Mouse (Mus musculus) thymus, postnatal 25 days (tissue): ENCODE data around the gene Atp6v0d1.
"Not testable (repeated sequence)": the region's sequence is repeated elsewhere in the genome, so short reads cannot be mapped to it uniquely, and the experiment has no call there.

Source experiments
- DNase-seq: peaks from one replicate; pipeline ENCODE4 v3.0.0; 2022

Gene Atp6v0d1

DNA sequence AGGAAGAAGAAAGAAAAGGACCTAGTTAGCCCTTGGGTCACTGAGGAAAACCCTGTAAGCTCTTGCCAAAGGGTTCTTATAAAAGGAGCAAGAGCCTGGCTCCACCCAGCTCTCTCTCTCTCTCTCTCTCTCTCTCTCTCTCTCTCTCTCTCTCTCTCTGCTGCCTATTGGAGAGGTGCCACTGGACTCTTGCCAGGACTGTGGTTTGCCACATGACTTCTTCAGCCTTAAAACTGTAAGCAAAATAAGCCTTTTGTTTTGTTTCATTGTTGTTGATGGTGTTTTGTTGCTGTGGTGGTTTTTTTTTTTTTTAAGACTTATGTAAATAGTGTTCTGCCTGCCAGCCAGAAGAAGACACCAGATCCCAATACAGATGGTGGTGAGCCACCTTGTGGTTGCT, 7.6 kb upstream of the Atp6v0d1 start:
- no peak for DNase-seq

DNA sequence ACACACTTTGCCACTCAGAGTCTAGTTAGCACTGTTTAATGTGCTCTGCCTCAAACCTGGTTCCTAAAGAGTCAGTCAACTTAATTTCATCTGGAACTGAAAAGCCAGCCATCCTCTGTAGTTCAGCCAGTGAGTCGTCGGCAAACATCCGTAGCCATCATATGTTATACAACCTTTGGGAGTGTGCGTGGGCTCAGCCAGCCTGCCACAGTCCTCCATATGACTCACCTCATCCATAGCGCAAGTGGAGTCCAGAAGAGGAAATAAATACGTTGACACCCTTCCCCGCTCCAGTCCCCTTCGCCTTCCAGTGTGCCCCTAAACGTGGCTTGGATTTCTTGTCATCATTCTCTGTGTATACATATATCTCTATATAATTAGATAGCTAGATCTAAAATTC, 6.0 kb upstream of the Atp6v0d1 start:
- no peak for DNase-seq

DNA sequence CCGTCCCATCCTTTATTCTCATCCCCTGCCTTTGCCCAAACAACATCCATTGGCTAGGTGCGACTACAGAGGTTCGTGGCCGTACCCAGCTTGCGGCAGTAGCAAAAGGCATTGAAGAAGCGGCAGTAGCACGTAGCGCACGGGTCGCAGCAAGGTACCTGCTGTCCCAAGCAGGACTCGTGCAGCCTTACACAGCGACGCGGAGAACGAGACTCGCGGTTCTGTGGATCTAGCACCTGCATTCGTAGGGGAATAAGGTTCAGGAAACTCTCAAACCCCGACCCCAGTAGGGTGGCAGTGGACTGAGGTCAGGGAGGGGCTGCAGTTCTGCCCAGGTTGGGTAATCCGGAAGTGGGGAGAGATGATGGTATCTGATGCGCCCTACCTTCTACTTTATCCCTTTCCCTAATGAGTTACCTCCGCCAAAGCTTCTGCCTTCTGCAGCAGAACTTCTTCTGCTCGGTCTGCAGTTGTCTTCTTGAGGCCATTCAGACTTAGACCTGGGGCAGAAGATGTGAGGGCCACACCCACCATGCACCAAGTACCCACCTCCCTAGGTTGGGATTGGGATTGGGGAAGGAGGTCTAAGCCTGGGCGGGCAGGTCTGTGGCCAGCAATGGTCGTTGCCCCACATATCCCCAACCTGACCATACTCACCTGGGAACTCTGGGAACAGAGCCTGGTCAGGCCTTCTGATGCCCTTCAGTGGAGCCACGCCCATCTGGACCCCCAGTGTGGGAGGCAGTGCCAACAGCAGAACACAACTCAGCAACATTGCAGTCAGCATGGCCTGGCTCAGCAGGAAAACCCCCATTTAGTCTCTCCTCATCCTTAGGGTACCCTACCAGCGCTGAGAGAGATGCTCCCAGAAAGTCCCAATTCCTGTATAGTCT, 1.1 kb upstream of the Atp6v0d1 start:
- DNase-seq: peak; percentile 57

DNA sequence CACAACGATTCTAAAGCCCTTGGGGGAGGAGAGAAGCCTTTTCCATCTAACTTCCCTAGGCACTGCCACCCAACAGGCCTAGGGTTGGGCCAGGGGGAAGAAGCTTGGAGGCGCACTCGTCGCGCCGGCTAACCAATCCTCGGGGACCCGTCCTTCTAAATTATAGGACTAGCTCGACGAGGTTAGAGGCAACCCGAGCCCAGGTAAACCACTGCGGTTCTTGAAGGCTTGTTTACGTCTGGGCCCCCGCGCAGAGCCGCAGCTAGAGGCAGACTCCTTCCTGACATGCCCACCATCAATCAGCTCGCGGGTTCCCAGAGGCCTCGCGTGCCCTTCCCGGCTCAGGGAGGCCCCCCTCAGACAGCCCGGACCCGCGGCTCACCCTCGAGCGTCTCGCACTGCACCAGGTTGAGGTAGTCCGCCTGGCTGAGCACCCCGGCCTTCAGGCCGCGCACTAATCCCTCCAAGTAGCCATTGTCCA, 406 bp downstream of the Atp6v0d1 start:
- DNase-seq: no peak

DNA sequence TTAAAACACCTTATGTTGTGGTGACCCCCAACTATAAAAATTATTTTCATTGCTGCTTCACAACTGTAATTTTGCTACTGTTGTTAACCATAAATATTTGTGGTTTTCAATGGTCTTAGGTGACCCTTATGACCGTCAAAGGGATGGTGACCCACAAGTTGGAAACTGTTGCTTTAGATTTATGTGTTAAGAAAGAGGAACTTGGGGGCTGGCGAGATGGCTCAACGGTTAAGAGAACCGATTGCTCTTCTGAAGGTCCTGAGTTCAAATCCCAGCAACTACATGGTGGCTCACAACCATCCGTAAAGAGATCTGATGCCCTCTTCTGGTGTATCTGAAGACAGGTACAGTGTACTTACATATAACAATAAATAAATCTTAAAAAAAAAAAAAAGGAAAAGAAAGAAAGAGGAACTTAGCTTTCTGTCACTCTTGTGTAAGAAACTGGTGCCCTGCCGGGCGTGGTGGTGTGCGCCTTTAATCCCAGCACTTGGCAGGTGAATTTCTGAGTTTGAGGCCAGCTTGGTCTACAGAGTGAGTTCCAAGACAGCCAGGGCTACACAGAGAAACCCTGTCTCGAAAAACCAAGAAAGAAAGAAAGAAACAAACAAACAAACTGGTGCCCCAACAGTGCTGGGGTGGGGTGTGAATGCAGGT, 1.1 kb downstream of the Atp6v0d1 start:
- not testable (repeated sequence) for DNase-seq

DNA sequence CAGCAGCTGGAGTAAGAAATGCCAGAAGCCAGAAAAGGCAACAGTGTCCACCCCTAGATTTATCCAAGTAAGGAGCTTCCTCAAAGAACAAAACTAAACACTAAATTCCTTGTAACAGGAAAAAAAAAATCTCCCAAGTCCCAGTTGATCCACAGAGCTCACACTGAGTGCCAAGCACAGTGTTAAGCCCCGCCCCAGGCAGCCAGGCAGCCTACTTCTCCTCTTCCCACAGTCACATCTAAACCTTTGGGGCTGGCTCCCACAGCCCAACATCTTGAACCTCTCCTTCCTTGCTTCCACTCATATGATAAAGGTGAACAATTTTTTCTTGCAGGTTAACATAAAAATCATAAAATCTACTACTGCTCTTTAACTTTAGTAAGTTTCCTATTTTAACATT, 2.0 kb downstream of the Atp6v0d1 start:
- DNase-seq: no peak

DNA sequence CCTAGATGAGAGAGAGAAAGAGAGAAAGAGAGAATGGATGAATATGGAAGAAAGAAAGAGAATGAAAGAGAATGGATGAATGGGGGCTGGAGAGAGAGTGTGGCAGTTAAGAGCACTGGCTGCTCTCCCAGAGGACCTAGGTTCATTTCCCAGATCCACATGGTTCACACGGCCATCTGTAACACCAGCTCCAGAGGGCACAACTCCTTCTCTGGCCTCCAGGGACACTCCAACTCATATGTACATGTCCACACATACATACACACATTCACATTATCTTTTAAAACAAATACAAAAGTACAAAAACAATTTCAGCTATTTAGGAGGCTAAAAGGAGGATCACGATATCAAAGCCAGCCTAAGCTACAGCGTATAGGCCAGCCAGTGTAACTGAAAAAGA, 3.0 kb downstream of the Atp6v0d1 start:
- DNase-seq: no peak

DNA sequence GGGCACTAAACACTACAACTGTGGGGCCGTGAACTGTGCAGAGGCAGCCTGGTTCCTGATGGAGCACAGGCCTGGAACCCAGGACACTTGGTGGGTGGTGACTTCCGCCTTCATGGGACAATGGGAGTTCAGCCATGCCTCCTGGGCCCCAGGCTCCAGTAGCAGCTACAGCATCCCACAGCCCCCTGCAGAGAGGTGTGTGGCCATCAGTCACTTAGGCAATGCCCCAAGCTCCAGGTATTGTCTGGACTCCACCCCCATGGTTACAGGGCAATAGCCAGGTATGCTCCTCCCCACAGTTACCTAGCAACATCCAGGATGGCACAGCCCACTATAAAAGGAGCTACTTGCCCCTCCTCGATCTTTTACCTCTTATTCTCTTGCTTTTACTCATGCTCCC, 10.6 kb downstream of the Atp6v0d1 start:
- no peak for DNase-seq

DNA sequence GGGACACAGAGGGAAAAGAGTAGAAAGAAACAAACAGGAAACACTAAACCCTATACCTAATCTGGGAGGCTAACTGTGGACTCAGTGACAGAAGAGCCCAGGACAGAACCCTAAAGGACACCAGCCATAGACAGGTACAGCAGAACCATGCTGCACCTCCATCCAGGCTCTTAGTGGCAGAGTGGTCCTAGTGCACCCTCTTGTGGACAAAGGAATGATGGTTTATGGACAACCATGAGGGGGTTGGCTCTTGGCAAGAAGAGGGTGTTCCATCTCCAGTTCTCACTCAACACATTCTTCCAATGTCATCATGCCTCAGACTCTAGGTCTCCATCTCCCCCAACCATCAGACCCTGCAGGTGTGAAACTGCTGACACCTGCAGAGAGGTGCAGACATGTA, 11.8 kb downstream of the Atp6v0d1 start:
- DNase-seq: peak; percentile 52

DNA sequence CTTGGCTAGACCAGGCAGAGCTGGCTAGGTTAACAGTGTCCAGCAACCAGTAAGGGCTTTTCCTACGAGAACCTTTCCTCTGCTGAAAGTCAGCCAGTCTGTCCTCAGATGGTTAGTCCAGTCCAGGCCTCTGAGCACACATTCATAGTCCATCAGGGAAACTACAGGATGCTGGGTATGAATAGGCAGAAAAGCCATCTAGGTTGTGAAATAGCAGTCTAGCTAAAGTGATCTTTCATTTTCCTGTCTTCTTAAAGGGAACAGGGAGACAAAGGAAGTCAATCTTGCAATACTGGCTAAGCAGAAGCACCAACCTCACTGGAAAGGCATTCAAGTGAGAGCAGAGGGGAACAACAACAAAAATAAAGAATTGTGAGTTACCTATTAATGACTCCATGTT, 13.0 kb downstream of the Atp6v0d1 start:
- no peak for DNase-seq

DNA sequence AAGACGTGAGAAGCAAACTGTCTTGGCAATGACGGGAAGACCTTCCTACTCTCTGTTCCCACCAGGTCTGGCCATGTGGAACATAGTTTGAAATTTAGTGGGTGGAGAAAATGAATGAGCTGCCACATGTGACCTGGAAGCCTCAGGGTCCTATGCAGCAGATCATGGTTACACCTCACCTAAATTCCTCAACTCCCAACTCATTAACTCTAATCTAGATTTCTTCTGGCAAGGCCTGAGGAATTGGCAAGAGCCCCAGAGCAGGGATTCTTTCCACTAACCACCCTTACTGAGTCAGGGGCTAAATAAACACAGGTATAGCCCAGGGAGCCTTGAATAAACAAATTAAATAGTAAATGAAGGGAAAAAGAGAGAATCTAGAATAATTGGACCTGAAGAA, 13.8 kb downstream of the Atp6v0d1 start:
- no peak for DNase-seq

DNA sequence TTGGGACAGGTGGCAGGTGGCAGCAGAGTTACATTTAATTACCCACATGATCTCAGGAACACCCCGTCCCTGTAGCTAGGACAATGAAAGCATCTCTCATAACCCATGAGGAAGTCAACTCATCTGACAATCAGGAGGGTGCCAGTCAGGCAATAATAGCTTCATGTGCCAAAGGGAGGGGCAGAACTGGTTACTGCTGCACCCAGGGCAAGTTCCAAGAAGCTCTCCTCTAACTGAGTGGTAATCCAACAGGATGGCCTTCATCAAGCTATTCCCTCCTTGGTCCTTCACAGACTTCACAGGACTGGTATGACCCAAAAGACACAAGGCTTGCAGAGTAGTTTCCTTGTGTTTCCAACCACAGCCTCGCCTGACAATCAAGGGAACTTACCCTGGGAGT, 15.8 kb downstream of the Atp6v0d1 start:
- no peak for DNase-seq

DNA sequence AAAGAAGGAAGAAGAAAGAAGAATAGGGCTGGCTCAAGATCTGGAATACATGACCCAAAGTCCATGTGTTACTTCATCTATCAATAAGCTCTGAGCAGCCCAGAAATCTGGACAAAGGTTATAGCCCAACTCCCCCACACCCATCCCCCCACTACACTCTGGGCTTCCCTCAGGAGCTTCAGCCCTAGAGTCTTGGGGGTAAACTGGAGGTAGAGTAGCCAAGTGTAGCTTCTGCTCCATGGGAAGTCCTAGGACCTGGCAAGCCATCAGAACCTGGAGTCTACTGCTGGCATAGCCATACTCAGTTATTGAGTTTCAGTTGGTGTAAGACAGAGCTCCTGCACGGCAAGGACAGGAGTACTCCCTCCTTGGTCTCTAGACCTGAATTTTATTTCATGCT, 16.3 kb downstream of the Atp6v0d1 start:
- no peak for DNase-seq

DNA sequence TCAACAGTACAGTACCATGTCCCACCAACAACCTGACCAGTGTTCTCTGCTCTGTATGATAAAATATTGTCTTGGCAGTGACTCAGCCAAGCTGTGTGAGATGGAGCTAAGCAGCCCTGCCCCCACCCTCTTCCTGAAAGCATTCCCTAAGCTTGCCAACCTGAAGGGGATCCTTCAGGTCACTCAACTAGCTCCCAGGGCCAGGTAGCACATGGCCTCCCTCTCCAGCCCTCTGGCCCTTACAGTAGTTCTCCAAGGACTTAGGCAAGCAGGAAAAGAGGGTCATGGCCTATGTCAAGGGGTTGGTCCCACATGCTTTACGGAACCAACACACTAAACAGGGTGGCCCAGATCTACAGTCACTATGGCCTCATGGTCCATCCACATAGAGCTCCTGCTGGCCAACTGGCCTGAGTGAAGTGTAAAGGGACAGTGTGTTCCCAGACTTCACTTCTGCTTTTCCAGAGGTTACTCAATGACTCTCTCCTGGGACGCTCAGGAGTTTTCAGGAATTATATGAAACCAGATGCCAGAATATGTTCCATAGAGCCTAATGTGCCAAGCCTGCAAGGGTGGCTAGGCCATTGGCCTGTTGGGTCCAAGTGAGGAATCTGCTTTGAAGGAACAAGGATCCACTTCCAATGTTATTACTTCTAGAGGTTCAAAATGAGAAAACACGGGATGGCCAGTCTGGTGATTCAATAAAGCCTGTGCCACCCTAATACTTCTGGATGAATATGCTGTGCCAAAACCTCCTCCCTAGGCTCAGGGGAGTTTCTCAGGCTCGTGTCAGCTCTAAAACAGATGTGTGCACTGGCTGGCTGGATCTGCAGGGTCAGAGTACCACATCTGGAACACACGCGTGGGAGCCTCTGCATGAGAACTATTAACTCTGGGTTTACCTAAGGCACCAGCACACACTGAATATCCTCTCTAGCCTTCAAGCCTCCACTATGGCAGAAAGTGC, 19.2 kb downstream of the Atp6v0d1 start:
- DNase-seq: no peak

DNA sequence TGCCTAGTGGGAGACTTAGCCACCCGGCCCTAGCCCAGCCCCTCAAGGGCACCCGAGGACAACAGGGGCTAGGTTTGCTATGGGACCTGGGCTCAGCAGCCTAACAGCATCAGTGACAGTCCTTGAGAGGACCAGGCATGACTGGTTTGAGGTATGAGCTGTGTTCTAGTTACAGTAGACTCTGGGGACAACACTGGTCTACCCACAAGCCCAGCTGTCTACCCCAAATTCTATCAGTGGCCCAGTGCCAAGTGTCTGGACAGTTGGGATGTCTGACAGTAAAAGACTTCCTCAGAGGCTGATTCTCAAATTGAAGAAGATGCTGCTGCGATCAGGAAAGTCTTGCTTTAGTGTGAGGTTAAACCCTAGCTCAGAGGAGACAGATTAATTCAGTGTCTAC, 20.6 kb downstream of the Atp6v0d1 start:
- no peak for DNase-seq

DNA sequence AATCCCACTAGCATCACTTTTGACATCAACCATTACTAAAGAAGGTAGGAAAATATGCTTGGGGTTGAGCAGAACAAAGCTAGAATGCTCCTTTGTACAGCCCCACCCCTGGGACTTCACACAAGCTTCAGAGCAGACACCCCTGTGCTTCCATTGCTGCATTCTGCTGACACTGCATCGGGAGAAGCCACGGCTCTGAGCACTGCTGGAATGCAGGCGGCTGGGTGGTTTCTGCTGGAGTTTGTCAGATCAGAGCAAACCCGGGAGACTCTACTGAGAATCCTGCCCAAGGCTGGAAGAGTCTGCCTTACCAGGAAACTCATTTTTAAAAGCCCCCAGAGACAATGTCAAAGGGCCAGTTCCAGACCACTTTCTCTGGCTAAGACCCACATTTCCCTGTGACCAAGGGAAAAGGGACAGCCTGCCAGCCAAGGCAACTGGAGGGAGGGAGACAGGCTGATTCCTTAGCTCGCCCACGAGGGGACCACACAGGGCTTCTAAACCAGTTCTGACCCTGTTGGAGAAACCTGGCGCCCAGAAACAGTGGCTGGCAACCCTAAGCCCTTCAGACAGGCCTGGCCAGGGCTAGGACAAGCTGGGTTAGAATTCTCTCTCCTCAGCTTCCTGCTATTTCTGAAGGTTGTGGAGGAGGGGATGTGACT, 21.2 kb downstream of the Atp6v0d1 start:
- DNase-seq: no peak

DNA sequence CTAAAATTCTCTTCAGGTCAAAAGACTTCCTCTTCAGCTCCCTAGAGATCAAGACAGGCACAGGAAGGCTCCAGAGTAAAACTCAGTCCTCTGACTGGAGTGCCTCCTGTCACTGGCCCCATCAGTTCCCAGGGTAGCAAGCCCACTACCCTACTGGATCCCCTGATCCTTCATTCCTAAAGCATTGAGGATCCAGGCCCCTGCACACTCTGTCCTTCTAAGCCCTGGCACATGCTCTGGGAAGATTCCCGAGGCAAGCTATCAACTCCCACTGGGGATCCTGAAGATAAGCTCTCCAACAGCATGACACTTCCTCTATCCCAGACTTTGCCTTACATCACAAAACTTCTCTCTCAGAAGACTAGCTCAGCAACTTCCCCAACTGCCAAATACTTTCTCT, 22.1 kb downstream of the Atp6v0d1 start:
- DNase-seq: no peak

DNA sequence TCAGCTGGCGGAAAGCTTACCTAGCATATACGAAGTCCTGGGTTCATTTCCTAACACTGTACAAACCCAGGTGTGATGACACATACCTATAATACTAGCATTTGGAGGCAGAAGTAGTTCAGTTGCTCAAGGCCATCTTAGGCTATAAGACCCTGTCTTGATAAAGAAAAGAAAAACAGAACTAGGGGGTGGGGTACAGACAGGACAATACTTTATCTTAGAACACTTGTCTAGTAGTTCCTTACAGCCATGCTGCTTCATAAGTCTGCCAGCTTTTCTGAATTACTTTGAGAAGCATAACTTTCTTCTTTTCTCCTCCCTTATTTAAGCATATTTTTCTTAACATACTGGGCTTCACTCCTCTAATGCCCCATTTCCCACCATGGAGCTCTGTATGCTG, 23.0 kb downstream of the Atp6v0d1 start:
- DNase-seq: no peak

DNA sequence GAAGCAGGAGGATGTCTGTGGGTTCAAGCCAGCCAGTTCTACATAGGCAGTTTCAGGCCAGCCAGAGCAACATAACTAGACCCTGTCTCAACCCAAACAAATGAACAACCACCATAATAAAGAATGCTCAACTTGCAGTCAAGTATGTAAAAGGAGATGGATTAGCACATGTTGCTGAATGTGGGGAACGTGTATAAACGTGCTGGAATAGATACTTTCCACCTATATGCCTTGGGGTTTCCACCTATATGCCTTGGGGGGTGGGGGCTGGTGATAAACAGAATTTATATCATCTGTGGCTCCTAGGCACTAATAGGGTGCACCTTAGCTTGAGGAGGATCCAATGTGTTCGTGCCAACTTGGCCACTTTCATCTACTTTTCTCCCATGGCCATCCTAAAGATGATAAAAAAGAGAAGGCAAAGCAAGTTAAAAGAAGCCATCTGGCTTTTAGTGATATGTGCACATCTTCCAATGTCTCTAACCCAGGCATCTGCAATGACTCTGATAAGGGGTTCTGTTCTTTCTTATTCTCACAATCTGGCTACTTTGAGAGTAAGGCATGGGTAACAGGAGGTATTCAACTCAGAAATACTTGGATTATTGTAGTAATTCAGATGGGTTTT, 23.7 kb downstream of the Atp6v0d1 start:
- no peak for DNase-seq

DNA sequence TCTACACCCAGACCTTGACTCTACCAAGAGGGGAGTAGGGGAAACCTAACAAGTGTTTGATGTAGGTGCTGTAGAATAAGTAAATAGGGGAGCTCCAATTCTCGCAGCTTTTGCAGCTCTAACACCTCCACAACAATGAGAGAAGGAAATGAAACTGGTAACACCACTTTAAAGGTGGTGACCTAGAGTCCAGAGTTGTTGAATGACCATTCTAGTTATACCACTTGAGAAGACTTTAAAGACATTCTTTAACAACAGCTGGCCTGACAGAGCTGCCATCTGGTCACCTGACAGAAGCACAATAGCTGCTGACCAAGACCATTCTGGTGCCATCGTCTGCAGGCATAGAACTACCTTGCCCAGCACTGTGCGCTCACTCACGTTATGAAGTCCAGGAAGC, 26.9 kb downstream of the Atp6v0d1 start:
- no peak for DNase-seq

DNA sequence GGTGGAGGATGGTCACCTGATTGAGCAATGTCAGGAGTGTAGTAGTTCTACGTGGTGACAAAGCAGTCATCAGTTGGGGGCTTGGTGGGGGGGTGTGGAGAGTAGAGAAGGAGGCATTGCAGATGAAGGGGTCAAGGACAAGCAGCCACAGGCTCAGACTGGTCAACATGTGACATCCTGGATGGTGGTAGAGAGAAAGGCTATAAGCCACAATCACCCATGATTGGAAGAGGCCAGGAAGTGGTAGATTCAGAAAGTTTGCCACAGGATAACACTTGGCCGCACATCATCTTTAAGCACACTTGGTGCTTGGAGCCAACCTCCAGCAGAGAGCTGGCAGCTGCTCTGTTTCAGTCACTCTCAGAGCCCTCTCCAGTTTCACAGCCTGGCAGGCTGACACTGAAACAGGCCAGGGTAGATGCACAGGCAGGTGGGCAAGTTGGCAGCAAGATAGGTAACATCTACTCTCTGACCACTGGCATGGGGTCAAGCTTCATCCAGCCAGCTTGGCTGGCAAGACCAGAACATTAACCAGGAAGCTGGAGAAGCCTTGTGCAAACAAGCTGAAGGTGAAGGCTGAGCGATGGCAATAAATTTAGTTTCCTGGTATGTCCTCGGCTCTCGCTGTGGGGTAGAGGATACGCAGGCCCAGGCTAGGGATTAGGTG, 28.7 kb downstream of the Atp6v0d1 start:
- DNase-seq: no peak

DNA sequence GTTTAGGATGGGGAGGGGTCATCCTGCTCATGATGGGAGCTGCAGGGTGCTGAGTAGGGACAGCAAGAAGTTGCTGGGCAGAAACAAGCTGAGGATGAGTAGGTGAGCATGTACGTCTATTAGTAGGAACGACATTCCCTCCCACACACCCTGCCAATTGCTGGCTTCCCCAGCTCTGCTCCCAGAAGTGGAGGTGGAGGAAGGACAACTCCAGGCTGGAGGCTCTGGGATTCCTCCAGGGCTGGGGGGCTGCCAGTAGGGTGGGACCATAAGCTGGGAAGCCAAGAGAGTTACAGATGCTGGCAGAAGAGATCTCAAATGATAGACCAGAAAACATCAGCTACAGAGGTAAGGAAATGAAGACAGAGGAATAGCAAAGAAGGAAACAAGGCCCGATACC, 29.3 kb downstream of the Atp6v0d1 start:
- DNase-seq: no peak
